Mouse (Mus musculus): Measurements from ENCODE around the gene Crygc.
"Not testable (repeated sequence)": the region's sequence is repeated elsewhere in the genome, so short reads cannot be mapped to it uniquely, and the experiment has no call there.

Gene Crygc

DNA sequence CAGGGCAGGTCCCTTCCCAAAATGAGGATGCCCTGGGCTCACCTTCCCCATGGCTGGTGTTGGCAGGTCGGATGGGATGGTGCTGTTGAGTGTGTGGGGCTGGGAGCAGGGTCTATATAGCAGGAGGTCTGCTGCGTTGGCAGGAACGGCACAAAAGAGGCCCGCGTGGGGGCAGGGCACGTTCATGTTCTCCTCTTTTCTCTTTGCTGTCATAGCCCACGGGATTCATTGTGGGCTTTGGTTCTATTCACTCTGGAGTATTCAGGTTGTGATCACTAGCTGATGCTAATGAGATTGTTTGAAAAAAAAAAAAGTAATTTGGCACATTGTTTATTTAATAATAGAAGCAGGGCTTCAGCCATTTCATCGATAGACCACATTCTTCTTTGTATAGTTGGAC, 10.1 kb downstream of the Crygc start, which contains the start of gene Crygd:
Crygd (minus strand) TSS at position 101 of the 400 bp plus-strand sequence.
- DNase-seq (ENCODE audit: low read depth, low spot score), result no peak

DNA sequence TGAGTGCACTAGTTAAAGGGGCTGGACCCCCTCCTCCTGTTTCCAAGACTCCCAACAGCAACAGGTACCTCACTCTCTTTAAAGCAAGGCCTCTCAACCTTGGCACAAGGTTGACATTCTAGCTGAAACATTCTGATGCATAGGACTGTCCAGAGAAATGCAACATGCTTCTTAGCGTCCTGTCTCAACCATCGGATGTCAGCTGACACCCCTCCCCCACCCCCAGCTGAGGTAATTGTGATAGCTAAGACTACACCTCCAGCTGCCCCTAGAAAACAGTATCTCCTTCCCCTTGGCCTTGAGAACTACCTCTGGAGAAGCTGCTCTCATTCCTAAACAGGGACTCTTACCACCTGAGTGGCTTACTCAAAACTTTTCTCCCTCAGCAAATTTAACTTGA, 21.3 kb downstream of the Crygc start:
- no peak for DNase-seq (ENCODE audit: low read depth, low spot score)

DNA sequence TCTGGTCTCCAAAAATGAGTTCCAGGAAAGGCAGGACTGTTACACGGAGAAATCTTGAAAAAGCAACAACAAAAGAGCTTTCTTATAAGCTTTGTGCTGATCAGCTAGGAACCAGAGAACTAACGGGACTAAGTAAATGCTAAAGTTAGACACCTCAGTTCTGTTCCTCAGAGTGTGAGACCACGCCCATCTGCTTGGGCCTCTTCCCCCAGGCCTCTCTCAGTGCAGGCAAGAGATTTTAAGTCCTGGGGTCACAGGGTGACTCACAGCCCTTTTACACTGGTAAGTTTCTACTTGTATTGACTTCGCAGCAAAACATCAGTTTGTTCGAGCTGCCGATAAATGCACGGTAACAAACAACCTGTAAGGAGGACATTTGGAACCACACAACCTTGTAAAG, 21.8 kb downstream of the Crygc start:
- no peak for DNase-seq (ENCODE audit: low read depth, low spot score)

DNA sequence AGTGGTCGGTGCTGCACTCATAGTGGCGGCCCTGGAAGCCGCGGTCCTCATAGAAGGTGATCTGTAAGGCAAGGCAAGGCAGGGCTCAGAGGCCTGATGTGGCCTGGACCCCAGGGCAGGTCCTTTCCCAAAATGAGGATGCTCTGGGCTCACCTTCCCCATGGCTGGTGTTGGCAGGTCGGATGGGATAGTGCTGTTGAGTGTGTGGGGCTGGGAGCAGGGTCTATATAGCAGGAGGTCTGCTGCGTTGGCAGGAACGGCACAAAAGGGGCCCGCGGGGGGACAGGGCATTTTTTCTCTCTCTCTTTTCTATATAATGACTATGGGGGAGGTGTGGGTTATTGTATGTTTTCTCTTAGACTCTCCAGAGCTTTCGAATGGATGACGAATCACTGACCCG, 22.5 kb downstream of the Crygc start, which contains the start of gene Cryge:
Cryge (minus strand) TSS at position 198 of the 400 bp plus-strand sequence.
- not testable (repeated sequence) for DNase-seq (ENCODE audit: low read depth, low spot score)

DNA sequence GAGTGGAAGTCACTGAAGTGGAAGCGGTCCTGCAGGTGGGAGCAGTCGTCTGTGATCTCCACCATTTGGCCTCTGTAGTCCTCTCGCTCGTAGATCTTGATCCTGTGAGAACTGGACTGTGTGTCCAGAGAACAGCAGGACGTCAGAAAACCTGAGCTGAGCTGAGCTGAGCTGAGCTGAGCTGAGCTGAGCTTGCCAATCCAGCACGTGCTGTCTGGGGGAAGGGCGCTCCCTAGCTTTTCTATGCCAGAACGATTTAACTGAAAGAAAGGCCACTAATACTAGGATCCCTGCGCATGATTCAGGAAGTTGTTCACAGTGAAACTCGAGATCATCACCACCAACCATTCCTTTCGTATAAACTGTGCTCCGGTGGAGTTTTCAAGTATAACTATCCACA, 24.7 kb downstream of the Crygc start:
- DNase-seq (ENCODE audit: low read depth, low spot score), result peak; percentile 31

DNA sequence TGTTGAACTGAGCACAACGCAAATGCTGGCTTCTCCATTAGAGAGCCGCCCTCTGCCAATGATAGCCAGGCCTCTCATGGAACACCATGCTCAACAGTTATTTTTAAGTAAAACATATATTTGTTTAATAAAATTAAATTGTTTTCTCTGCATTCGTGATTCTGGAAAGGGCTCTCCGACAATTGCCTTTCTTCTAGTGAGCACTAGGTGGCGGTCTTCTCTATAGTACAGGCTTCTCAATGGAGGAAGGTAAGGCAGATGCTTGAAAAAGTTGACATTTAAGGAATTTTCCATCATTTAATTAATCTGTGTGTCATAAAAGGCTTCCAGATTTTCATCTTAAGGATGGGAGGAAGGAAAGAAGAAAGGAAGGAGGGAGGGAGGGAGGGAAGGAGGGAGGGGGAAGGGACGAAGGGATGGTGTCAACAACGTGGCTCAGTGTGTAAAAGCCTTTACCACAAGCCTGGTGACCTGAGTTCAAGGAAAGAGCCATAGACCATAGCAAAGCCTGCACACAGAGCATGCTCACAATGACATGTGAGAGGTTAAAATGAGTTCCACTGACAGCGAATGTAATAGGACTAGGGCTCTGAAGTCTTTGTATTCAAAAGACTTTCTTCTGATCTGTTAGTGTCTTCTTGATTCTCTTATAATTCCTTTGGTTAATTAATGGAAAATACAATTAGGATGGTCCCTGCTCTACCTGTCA, 26.9 kb downstream of the Crygc start:
- DNase-seq (ENCODE audit: low read depth, low spot score), result peak; percentile 45

DNA sequence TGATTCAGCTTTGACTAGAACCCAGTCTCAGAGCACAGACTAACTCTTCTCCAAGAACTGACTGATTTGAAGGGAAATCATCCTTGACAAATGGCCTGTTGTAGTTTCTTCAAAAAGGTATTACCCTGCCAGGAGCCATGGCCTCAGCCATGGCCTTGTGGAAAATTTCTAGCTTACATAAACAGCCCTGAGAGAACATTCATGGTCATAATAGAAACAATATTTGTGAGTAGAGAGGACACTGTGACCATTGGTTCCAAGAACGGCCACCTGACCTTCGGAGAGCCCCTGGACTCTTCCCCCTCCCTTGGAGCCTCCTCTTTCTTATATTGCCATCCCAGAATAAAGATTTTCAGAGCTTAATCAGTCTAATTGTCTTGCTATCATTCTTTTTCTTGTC, 30.1 kb downstream of the Crygc start:
- no peak for DNase-seq (ENCODE audit: low read depth, low spot score)

DNA sequence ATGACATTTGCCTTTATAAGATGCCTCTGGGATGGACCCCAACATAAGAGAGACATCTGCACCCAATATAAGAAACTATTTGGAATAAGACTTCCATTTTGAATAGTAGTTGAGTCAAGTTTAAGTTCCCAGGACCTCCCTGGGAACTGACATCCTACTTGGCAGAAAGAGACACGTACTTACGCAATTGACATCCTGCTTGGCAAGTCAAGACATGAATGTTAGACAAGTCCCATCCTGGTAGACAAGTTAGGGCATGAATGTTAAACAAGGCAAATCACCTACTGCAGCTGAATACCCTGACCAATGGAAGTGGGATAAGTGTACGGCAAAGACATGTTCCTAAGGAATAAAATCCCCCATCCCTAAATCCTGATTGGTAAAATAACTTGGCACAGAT, 31.7 kb downstream of the Crygc start:
- DNase-seq (ENCODE audit: low read depth, low spot score), result no peak

DNA sequence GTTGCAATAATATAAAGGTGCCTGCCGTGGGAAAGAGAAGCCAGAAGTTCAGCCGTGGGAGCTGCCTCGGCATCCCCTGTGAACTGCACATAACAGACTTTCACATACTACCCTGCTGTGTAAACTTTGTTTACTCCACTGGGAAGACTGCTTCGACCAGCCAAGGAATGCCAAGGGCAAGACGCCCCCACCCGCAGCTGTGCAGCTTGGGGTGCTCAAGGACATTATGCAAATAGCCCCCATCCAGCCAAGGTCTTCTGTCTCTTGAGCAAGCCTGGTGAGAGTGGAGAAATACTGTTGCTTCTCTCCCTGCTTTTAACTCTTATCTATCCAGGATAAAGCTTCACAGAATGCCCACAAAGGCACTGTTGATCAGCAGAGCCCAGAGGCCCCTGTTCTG, 32.7 kb downstream of the Crygc start:
- DNase-seq (ENCODE audit: low read depth, low spot score), result no peak

DNA sequence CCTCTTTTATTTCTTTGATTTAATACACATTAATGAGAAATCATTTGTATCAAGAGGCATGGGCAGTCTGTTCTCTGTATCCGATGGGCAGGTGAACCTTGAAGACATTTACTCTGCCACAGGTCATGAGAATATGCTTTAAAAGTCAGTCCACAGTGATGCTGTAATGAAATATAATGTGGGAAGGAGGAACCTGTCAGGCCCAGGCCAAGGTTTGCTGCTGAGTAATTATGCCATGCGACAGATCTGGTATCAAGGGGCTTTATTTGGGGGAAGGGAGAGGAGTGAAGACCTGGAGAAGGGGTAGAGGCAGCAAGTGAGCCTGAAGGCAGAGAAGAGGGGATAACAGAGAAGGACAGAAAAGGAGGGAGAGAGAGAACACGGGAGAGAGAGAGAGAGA, 33.8 kb downstream of the Crygc start:
- DNase-seq (ENCODE audit: low read depth, low spot score), result no peak

DNA sequence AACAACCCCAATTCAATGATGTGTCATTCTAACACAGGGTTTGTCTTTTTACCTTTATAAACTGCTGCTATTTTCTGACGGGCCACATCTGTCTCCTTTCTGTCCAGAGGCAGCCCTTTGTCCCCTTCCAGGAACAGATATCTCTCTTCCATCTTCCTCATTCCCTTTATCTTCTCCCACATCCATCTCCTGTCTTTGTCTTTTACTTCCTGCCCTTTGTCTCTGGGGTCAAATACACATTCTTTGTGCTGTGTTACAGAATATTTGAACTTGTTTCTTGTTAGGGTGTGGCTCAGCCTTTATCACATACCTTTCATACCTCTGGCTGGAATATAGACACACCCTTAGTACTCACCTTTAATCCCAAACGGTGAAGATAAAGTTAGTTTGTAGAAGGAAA, 35.9 kb downstream of the Crygc start:
- no peak for DNase-seq (ENCODE audit: low read depth, low spot score)

DNA sequence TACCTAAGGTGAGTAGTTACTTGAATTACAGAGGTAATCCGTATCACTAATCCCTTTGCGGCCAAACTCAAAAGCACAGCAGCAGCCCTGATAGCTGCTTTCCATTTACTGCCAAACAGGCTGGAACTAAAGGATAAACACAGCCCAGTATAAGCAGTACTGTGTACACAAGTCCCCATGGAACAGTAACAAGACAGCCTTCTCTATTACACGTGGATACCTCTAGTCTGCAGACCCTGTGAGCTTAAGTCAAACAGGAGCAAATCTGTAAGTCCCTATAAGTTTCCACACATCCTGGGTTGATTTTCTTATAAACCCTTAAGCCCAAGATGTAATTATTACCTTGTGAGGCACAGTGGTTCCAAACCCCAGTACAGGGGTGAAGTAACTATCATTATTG, 38.0 kb downstream of the Crygc start:
- DNase-seq (ENCODE audit: low read depth, low spot score), result no peak

DNA sequence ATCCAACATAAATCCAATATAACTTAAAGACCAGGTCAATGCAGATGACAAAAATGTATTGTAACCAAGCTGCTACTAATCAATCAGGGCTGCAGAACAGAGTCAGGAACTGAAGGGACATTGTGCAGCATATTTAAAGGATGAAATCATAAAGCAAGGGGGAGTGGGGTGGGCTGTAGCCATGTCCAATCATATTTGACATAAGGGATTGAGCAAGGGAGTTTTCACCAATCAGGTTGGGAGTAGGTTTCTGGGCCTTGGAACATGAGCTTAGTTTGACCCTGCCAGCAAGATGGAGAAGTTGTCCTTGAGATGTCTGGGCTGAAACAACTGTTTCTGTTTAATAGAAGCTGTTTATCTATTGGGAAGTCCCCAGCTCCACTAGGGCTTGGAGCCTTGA, 40.8 kb downstream of the Crygc start, which contains the start of gene Akr1cl:
Akr1cl (minus strand) TSS at position 119 of the 400 bp plus-strand sequence.
- DNase-seq (ENCODE audit: low read depth, low spot score), result no peak

DNA sequence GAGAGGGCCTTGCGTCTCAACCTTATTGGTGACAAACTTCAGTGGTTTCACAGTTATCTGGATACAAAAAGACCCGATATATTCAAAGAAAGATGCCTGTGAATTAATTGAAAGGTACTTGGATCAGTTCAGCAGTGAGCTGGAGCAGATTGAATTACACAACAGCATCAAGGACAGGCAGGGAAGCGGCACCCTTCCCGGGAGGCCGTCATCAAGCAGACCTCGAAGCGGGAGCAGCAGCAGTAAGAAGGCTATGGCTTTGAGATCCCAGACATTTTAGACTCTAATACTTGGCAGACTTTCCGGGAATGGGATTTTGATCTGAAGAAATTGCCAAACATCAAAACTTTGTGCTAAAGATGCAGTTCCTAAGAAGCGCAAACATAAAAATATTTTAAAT, 45.3 kb downstream of the Crygc start:
- peak; percentile 6 for DNase-seq (ENCODE audit: low read depth, low spot score)
